Mouse (Mus musculus): ENCODE measurements around the gene Ddx59.

DNA sequence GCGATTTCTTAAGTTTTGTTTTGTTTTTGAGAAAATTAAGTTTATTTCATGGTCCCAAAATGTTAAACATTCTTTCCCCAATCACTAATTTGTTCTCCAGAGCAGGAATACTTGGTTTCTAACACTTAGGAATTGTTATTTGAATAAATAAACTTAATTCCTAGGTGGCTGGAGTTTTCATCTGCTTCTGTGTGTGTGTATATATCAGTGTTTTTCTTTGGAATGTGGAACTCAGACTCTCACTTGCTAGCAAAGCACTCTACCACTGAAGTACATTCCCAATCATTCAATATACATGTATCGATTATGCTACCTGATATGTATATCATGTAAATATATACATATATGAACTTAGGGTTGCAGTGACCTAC lies 670 bp downstream of the Ddx59 start:
- TF ChIP-seq POLR2A (IDR thresholded peaks at IDR 0.05; ENCODE audit: low read depth, low read length) = no peak
- TF ChIP-seq CTCF (IDR thresholded peaks at IDR 0.05; ENCODE audit: borderline replicate concordance, insufficient read depth, low read length) = no peak
